Mouse (Mus musculus): ENCODE measurements around the gene Il6st. TPM values are rescaled to one million over a fixed set of nuclear protein-coding genes. Genes with fewer than 3 reads are reported as not detected.
A peak's percentile ranks its signal among the peaks of the same experiment; 100 is the strongest.

The Il6st gene
- total RNA-seq, 2 experiments from 2014 or later, result 80.5 to 92.4 TPM

- DNase-seq (ENCODE audit: low spot score in 2 of 2), result no peak
Observed at GRCm38 (mm10) chr13:112523346-112523970, 59.6 kb downstream of the Il6st start.

DNA sequence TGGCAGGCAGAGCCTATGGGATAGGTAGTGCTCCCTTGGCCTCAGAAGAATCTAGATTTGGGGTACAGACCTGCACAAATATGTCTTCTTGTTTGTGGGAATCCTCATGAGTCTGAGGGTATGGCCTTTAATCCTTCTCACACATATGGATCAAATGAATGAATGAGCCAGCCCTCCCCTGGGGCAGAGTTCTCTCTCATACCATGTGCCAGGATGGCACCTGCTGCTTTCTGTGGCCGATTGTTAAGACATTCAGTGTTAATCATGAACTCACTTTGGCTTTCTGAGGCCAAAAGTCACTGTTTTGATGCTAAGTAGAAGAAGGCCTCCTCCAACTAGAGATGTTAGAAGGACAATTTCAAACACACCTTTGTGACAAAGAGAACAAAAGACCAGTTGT lies 63.3 kb downstream of the Il6st start:
- no peak for DNase-seq (ENCODE audit: low spot score in 2 of 2)

GRCm38 (mm10) chr13:112529893-112530292 lies 66.0 kb downstream of the Il6st start:
- DNase-seq (ENCODE audit: low spot score in 2 of 2), result peak; percentile 69 to 77

DNA sequence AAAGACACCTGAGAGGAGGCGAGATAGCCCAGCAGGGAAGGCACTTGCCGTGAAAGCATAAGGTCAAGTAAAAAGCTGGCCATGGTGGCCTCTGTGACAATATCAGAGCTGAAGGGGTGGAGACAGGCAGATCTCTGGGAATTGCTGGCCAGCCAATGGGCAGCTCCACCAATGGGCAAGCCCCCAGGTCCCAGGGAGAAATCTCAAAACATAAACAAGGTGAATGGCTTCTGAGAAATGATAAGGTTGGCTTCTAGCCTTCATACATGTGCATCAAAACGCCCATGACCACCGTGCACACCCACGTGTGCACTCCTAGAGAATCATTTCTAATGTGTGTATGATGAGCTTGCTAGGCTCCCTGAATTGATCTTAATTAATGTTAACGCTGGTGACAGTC lies 68.4 kb downstream of the Il6st start:
- DNase-seq (ENCODE audit: low spot score in 2 of 2), result no peak

GRCm38 (mm10) chr13:112533556-112533955 lies 69.7 kb downstream of the Il6st start:
- no peak for DNase-seq (ENCODE audit: low spot score in 2 of 2)

DNA sequence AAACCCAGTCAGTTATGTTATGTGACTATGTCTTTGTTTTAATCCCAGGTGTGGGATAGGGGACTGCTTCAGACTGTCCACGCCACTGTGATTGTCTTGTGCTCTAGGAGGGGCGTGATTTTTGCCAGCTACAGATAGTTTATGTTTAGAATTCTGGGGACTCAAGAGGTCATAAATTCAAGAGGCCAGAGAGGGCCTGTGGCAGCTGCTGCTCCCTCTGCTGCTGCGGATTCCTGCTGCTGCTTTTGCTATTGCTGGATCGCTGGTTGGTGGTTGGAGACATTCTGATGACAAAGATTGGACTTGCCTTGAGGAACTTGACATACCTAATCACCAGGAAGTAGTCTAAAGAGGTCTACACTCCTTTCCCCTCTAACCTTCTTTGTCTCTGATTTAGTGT lies 72.7 kb downstream of the Il6st start:
- DNase-seq (ENCODE audit: low spot score in 2 of 2), result no peak

GRCm38 (mm10) chr13:112537065-112537464 lies 73.2 kb downstream of the Il6st start:
- DNase-seq (ENCODE audit: low spot score in 2 of 2), result no peak

DNA sequence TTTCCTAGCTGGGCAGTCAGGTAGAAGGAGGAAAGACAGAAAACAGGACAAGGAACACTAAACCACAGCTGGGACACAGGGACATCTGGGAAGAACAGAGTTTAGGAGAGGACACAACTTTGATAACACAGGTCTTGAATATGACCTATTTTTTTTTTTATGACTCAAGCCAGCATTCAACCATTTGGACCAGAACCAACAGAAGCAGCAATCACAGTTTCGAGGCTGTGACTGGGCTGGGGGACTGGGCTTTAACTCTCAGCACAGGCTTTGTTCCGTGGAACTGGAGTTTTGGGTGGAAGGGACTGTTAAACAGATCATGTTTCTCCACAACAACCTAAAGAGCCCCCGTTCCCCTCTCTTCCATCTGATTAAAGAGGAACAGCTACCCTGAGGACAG lies 76.7 kb downstream of the Il6st start:
- DNase-seq (ENCODE audit: low spot score in 2 of 2), result no peak

DNA sequence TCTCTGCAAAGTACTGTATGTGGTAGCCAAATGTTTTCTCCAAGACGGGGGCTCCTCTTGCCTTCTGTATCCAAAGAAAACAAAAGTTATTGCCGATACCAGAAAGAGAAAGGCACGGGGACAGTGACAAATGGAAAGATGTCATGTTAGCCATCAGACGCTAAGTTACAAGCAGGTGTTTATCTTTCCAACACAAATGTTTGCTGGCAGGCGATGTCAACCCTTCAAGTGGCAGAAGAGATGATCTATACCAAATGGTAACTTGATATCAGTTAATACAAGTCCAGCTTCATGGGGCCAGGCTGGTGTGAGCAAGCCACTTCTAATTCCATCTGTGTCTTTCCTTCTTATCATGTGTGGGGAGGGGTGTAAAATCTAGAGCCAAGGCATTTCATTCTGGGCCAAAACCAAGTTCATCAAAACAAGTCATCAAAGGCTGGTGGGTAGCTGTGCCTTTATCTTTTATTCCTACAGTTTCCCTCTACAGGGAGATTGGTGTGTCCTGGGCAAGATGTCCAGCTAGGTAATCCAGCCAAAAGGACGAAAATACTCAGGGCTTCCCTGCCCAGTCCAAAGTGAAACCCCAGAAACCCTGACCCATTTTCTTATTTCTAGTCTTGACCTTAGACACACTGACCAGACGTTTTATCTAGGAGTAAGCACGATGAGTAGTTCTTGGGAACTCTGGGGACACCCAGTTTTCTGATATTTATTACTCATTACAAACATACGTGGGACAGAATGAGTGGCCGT lies 77.5 kb downstream of the Il6st start:
- DNase-seq (ENCODE audit: low spot score in 2 of 2), result no peak

DNA sequence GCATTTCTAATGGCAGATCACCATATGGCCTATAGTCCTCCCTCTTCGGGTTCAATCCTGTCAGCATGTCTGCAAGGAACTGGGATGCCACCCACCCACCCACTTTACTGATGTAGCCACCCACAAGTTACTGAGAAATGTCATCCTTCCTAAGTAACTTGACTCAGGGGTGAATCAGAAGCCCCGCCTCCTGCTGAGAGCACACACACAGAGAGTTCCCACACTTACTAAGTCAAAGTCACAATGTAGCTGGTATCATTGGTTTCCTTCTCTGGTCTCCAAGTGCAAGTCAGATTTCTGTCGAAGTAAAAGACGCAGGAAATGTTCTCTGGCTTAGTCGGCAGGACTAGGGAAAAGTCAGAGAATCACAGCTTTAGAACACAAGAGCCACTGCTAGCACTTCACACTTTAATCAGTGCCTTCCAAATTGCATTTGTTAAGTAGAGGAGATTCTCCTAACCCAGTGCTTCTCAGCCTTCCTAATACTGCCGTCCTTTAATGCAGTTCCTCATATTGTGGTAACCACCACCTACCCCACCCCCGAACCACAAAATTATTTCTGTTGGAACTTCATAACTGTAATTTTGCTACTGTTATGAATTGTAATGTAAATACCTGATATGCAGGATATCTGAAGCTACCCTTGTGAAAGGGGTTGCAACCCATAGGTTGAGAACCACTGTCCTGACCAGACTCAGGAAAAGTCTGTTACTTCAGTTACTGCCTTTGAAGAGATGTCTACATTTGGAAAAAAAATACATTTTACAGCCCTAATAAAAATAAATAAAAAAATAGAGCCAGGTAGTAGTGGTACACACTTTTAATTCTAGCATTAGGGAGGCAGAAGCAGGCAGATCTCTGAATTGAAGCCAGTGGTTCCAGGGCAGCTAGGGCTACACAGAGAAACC lies 88.0 kb downstream of the Il6st start:
- DNase-seq (ENCODE audit: low spot score in 2 of 2), result no peak

DNA sequence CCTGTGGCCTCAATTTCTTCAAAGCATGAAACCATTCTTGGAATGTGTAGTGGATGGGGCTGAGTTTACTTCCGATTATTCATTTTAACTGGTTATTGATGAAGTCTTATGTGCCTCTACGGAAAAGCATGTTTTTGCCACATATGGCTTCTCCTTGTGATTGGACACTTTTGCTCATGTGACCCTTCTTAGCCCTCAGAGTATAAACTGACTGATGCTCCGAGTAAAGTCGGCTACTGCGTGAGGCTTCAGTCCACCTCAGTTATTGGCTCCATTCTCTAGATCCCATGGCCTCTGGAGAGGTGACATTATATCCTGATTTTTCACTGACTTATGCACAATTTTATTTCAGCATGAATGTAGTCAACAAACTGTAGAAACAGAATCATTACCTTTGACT lies 89.4 kb downstream of the Il6st start:
- no peak for DNase-seq (ENCODE audit: low spot score in 2 of 2)

DNA sequence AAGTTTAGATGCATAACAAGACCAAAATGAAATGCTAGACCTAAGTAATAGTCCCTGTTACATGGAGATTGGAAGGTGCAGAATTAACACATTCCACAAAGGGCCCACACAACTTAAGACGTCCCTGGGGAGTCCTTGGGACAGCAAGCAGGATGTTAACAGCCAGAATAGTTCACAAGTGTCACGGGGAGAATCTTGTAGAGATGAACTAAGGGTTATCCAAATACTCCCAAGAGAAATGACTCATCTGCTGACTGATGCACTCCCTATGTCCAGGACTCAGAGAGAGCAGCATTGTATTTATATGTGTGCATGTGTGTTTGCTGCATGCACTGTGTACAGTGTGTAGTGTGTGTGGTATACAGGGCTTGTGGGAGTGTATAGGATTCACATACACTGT lies 92.6 kb downstream of the Il6st start:
- no peak for DNase-seq (ENCODE audit: low spot score in 2 of 2)

Other genes with a start within 250 kb of the Il6st start
- gene Ankrd55, start 175.6 kb upstream of the Il6st start, total RNA-seq (2021), result 1 to 10 TPM; 8.6 to 9.1 TPM
- gene Il31ra, start 130.3 kb downstream of the Il6st start, total RNA-seq (2021), result under 1 TPM; 0.25 to 0.47 TPM
- 1 to 10 TPM in 1 of 2 experiments, under 1 TPM in 1; 0.71 to 1.0 TPM for gene Ddx4, start 188.4 kb downstream of the Il6st start, total RNA-seq (2021)
- gene Slc38a9, start 196.7 kb downstream of the Il6st start, total RNA-seq (2021), result 10 to 100 TPM; 16.1 to 18.5 TPM

All from layer of hippocampus, postnatal 10 days (tissue).